Mouse (Mus musculus): ENCODE measurements around the gene Gar1. TPM values are rescaled to one million over a fixed set of nuclear protein-coding genes. Genes with fewer than 3 reads are reported as not detected.
A peak's percentile ranks its signal among the peaks of the same experiment; 100 is the strongest.

Gene Gar1
- polyA plus RNA-seq, 1 experiment from 2014 or later = 45.2 TPM

- peak; percentile 23 for DNase-seq
- no peak overlapping the region for H3K4me2 ChIP-seq
Observed at GRCm38 (mm10) chr3:129820847-129821246, 10.3 kb downstream of the Gar1 start.

GRCm38 (mm10) chr3:129803765-129804164, 27.4 kb downstream of the Gar1 start, which contains the start of gene Lrit3:
TSS of gene Lrit3 (minus strand) at chr3:129804030.
- H3K9me3 ChIP-seq (ENCODE audit: low read depth, low read length) = no peaks in the 10 kb centered on the region
- H3K27me3 ChIP-seq (ENCODE audit: insufficient read depth, low read length) = no peaks in the 10 kb centered on the region
- H3K36me3 ChIP-seq (ENCODE audit: insufficient read depth) = no peaks in the 10 kb centered on the region
- no peak for TF ChIP-seq CTCF (IDR thresholded peaks at IDR 0.05; ENCODE audit: low read depth)
- no peak within 1 kb of the TSS for H3K4me3 ChIP-seq (ENCODE audit: low read depth, low read length)
- ATAC-seq (ENCODE audit: insufficient read depth) (no peak), DNase-seq (no peak)
- H3K27ac ChIP-seq (ENCODE audit: low read depth) = no peak within 1 kb of the TSS
- H3K4me2 ChIP-seq = no peak within 1 kb of the TSS
- H3K9ac ChIP-seq = no peak within 1 kb of the TSS
- 67% methylated on average over 10 of the region's 10 CpGs for WGBS
- H3K4me1 ChIP-seq (ENCODE audit: insufficient read depth) = no peaks in the 10 kb centered on the region

More at GRCm38 (mm10) chr3:129820847-129821246, 10.3 kb downstream of the Gar1 start:
- H3K4me1 ChIP-seq (ENCODE audit: insufficient read depth) = no peaks in the 10 kb centered on the region
- TF ChIP-seq CTCF (IDR thresholded peaks at IDR 0.05; ENCODE audit: low read depth) = no peak
- 65% methylated on average over 9 of the region's 9 CpGs for WGBS
- peaks cover 29% of the 10 kb centered on the region for H3K36me3 ChIP-seq (ENCODE audit: insufficient read depth)
- H3K27ac ChIP-seq (ENCODE audit: low read depth) = no peak overlapping the region
- H3K9me3 ChIP-seq (ENCODE audit: low read depth, low read length) = no peaks in the 10 kb centered on the region
- no peak overlapping the region for H3K4me3 ChIP-seq (ENCODE audit: low read depth, low read length)
- ATAC-seq (ENCODE audit: insufficient read depth) = no peak
- H3K9ac ChIP-seq = no peak overlapping the region
- H3K27me3 ChIP-seq (ENCODE audit: insufficient read depth, low read length) = no peaks in the 10 kb centered on the region

- H3K4me1 ChIP-seq (ENCODE audit: insufficient read depth) = no peaks in the 10 kb centered on the region
- DNase-seq (no peak), ATAC-seq (ENCODE audit: insufficient read depth) (no peak)
- H3K36me3 ChIP-seq (ENCODE audit: insufficient read depth) = no peaks in the 10 kb centered on the region
- H3K9me3 ChIP-seq (ENCODE audit: low read depth, low read length) = no peaks in the 10 kb centered on the region
- 60% methylated on average over 2 of the region's 2 CpGs for WGBS
- no peak for TF ChIP-seq CTCF (IDR thresholded peaks at IDR 0.05; ENCODE audit: low read depth)
- H3K27ac ChIP-seq (ENCODE audit: low read depth) = no peak overlapping the region
- H3K9ac ChIP-seq = no peak overlapping the region
- no peak overlapping the region for H3K4me2 ChIP-seq
- H3K4me3 ChIP-seq (ENCODE audit: low read depth, low read length) = no peak overlapping the region
- H3K27me3 ChIP-seq (ENCODE audit: insufficient read depth, low read length) = no peaks in the 10 kb centered on the region
Observed at GRCm38 (mm10) chr3:129799011-129799410, 32.2 kb downstream of the Gar1 start.

- no peak for TF ChIP-seq CTCF (IDR thresholded peaks at IDR 0.05; ENCODE audit: low read depth)
- DNase-seq (no peak), ATAC-seq (ENCODE audit: insufficient read depth) (no peak)
- no peak overlapping the region for H3K9ac ChIP-seq
- H3K36me3 ChIP-seq (ENCODE audit: insufficient read depth) = no peaks in the 10 kb centered on the region
- 67% methylated on average over 11 of the region's 11 CpGs for WGBS
- no peaks in the 10 kb centered on the region for H3K27me3 ChIP-seq (ENCODE audit: insufficient read depth, low read length)
- H3K4me3 ChIP-seq (ENCODE audit: low read depth, low read length) = no peak overlapping the region
- no peak overlapping the region for H3K4me2 ChIP-seq
- H3K9me3 ChIP-seq (ENCODE audit: low read depth, low read length) = no peaks in the 10 kb centered on the region
- no peak overlapping the region for H3K27ac ChIP-seq (ENCODE audit: low read depth)
- H3K4me1 ChIP-seq (ENCODE audit: insufficient read depth) = no peaks in the 10 kb centered on the region
Observed at GRCm38 (mm10) chr3:129798551-129798950, 32.6 kb downstream of the Gar1 start.

GRCm38 (mm10) chr3:129797341-129797740, 33.9 kb downstream of the Gar1 start:
- no peak for DNase-seq
- Histone ChIP-seq H3K4me3 (ENCODE audit: low read depth, low read length) (no peak overlapping the region), H3K27ac (ENCODE audit: low read depth) (no peak overlapping the region), H3K9ac (no peak overlapping the region), H3K4me2 (no peak overlapping the region), H3K36me3 (ENCODE audit: insufficient read depth) (no peaks in the 10 kb centered on the region), H3K27me3 (ENCODE audit: insufficient read depth, low read length) (no peaks in the 10 kb centered on the region), H3K4me1 (ENCODE audit: insufficient read depth) (no peaks in the 10 kb centered on the region), H3K9me3 (ENCODE audit: low read depth, low read length) (no peaks in the 10 kb centered on the region)
- ATAC-seq (ENCODE audit: insufficient read depth) = no peak
- 66% methylated on average over 5 of the region's 5 CpGs for WGBS
- TF ChIP-seq CTCF (IDR thresholded peaks at IDR 0.05; ENCODE audit: low read depth) = no peak

- no peak overlapping the region for H3K27ac ChIP-seq (ENCODE audit: low read depth)
- no peak overlapping the region for H3K4me2 ChIP-seq
- H3K27me3 ChIP-seq (ENCODE audit: insufficient read depth, low read length) = no peaks in the 10 kb centered on the region
- no peak overlapping the region for H3K9ac ChIP-seq
- no peaks in the 10 kb centered on the region for H3K4me1 ChIP-seq (ENCODE audit: insufficient read depth)
- 82% methylated on average over 5 of the region's 5 CpGs for WGBS
- DNase-seq (no peak), ATAC-seq (ENCODE audit: insufficient read depth) (no peak)
- no peaks in the 10 kb centered on the region for H3K36me3 ChIP-seq (ENCODE audit: insufficient read depth)
- TF ChIP-seq CTCF (IDR thresholded peaks at IDR 0.05; ENCODE audit: low read depth) = no peak
- no peak overlapping the region for H3K4me3 ChIP-seq (ENCODE audit: low read depth, low read length)
- H3K9me3 ChIP-seq (ENCODE audit: low read depth, low read length) = no peaks in the 10 kb centered on the region
Observed at GRCm38 (mm10) chr3:129793801-129794200, 37.4 kb downstream of the Gar1 start.

GRCm38 (mm10) chr3:129782746-129783145, 48.5 kb downstream of the Gar1 start:
- ATAC-seq (ENCODE audit: insufficient read depth) (no peak), DNase-seq (no peak)
- TF ChIP-seq CTCF (IDR thresholded peaks at IDR 0.05; ENCODE audit: low read depth) = no peak; the same call in 1 of the 2 replicates
- no peak overlapping the region for H3K9ac ChIP-seq
- H3K36me3 ChIP-seq (ENCODE audit: insufficient read depth) = no peaks in the 10 kb centered on the region
- no peaks in the 10 kb centered on the region for H3K27me3 ChIP-seq (ENCODE audit: insufficient read depth, low read length)
- H3K9me3 ChIP-seq (ENCODE audit: low read depth, low read length) = no peaks in the 10 kb centered on the region
- H3K4me3 ChIP-seq (ENCODE audit: low read depth, low read length) = no peak overlapping the region
- H3K4me1 ChIP-seq (ENCODE audit: insufficient read depth) = no peaks in the 10 kb centered on the region
- no peak overlapping the region for H3K27ac ChIP-seq (ENCODE audit: low read depth)
- H3K4me2 ChIP-seq = no peak overlapping the region
- WGBS = 90% methylated on average over 3 of the region's 3 CpGs

GRCm38 (mm10) chr3:129781435-129781834, 49.8 kb downstream of the Gar1 start:
- DNase-seq (no peak), ATAC-seq (ENCODE audit: insufficient read depth) (no peak)
- TF ChIP-seq CTCF (IDR thresholded peaks at IDR 0.05; ENCODE audit: low read depth) = no peak
- no peak overlapping the region for H3K4me2 ChIP-seq
- no peaks in the 10 kb centered on the region for H3K36me3 ChIP-seq (ENCODE audit: insufficient read depth)
- H3K27me3 ChIP-seq (ENCODE audit: insufficient read depth, low read length) = no peaks in the 10 kb centered on the region
- no peak overlapping the region for H3K4me3 ChIP-seq (ENCODE audit: low read depth, low read length)
- H3K4me1 ChIP-seq (ENCODE audit: insufficient read depth) = no peaks in the 10 kb centered on the region
- 40% methylated on average over 10 of the region's 10 CpGs for WGBS
- no peaks in the 10 kb centered on the region for H3K9me3 ChIP-seq (ENCODE audit: low read depth, low read length)
- no peak overlapping the region for H3K27ac ChIP-seq (ENCODE audit: low read depth)
- no peak overlapping the region for H3K9ac ChIP-seq

Other genes starting within 250 kb of the Gar1 start
- 1.1 and 1.4 TPM in 2 replicates for gene Egf, start 76.1 kb downstream of the Gar1 start, polyA plus RNA-seq (2014; fragmentation: Nextera tagmentation; extraction: Ambion mirVana)
- gene Lrit3, start 27.4 kb downstream of the Gar1 start, polyA plus RNA-seq (2014; fragmentation: Nextera tagmentation; extraction: Ambion mirVana) = 0.26 TPM in 1 of 2 replicates, not detected in the other
- gene Rrh, start 8.8 kb downstream of the Gar1 start, polyA plus RNA-seq (2014; fragmentation: Nextera tagmentation; extraction: Ambion mirVana) = 0.08 and 0.13 TPM in 2 replicates
- 25.7 and 26.4 TPM in 2 replicates for gene Cfi, start 4.5 kb upstream of the Gar1 start, polyA plus RNA-seq (2014; fragmentation: Nextera tagmentation; extraction: Ambion mirVana)
- 36.4 and 38.2 TPM in 2 replicates for gene Pla2g12a, start 47.2 kb upstream of the Gar1 start, polyA plus RNA-seq (2014; fragmentation: Nextera tagmentation; extraction: Ambion mirVana)
- 73.2 and 79.8 TPM in 2 replicates for gene Casp6, start 70.0 kb upstream of the Gar1 start, polyA plus RNA-seq (2014; fragmentation: Nextera tagmentation; extraction: Ambion mirVana)
- gene Mcub, start 138.8 kb upstream of the Gar1 start, polyA plus RNA-seq (2014; fragmentation: Nextera tagmentation; extraction: Ambion mirVana) = 2.3 and 2.9 TPM in 2 replicates
- 38.6 and 46.3 TPM in 2 replicates for gene Sec24b, start 230.2 kb upstream of the Gar1 start, polyA plus RNA-seq (2014; fragmentation: Nextera tagmentation; extraction: Ambion mirVana)